Mouse (Mus musculus) neural tube, postnatal 0 days (tissue): ENCODE data around the gene Eif6. TPM values are rescaled to one million over a fixed set of nuclear protein-coding genes. Genes with fewer than 3 reads are reported as not detected.

Experiments
- polyA plus RNA-seq: library from polyadenylated mRNA; unstranded; fragments of >200 nt; fragmentation: Nextera tagmentation; extraction: Ambion mirVana; gene quantifications from 2 replicates; pipeline ENCODE4 v1.2.1, GENCODE M21; 2015

The Eif6 gene
- 138 and 140 TPM in 2 replicates for polyA plus RNA-seq

GRCm38 (mm10) chr2:155826630-155827424 is at the start of gene Eif6:
TSS of gene Eif6 (minus strand) at chr2:155826925.

GRCm38 (mm10) chr2:155834732-155835131 is 8.0 kb upstream of the Eif6 start, which contains the start of gene Fam83c:
TSS of gene Fam83c (minus strand) at chr2:155834854.

GRCm38 (mm10) chr2:155819392-155819448 is 7.5 kb downstream of the Eif6 start, which contains the start of gene BC029722:
TSS of gene BC029722 (minus strand) at chr2:155819426.

DNA sequence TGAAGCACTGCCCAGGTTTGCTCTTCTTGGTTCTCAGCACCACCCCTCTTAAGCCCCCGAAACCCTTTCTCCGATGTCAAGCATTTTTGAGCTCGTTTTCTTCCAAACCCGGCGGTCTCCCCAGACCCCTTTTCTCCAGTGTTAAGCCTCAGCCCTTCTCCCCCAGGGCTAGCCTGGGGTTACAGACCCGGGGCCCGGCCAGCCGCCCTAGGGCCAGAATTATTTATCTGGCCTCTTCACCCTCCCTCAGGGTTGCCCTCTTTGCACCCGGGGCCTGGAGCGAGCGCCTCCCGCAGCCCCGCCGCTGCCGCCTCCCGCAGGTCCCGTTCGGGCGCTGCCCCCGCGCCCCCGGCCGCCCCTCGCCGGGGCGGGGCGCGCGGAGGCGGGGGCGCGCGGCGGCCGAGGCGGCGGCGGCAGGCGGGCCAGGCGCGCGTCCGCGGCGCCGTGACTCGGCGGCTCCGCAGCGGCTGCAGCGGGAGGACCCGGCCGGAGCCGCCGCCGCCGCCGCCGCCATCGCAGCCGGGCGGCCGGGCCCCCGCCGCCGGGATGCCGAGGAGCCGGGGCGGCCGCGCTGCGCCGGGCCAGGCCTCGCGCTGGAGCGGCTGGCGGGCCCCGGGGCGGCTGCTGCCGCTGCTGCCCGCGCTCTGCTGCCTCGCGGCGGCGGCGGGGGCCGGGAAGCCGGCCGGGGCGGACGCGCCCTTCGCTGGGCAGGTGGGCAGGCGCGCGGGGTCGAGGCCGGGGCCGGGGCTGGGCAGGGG is 51.6 kb downstream of the Eif6 start, which contains the start of gene Mmp24:
Mmp24 (plus strand) TSS at position 416 of the 758 bp plus-strand sequence.

Other genes with a start within 250 kb of the Eif6 start
- 15.7 and 16.6 TPM in 2 replicates for gene Gss, start 234.1 kb downstream of the Eif6 start, polyA plus RNA-seq
- 2.9 and 4.4 TPM in 2 replicates for gene Myh7b, start 215.7 kb downstream of the Eif6 start, polyA plus RNA-seq
- 129 and 133 TPM in 2 replicates for gene Trpc4ap, start 134.5 kb downstream of the Eif6 start, polyA plus RNA-seq
- 26.5 and 30.5 TPM in 2 replicates for gene Edem2, start 97.5 kb downstream of the Eif6 start, polyA plus RNA-seq
- gene Gm17581, start 91.1 kb downstream of the Eif6 start, polyA plus RNA-seq = not detected in 2 replicates
- 4.1 and 4.3 TPM in 2 replicates for gene Procr, start 75.8 kb downstream of the Eif6 start, polyA plus RNA-seq
- gene Mmp24, start 51.6 kb downstream of the Eif6 start, polyA plus RNA-seq = 13.4 and 15.4 TPM in 2 replicates
- 62.5 and 64.9 TPM in 2 replicates for gene BC029722, start 7.5 kb downstream of the Eif6 start, polyA plus RNA-seq
- gene Fam83c, start 7.9 kb upstream of the Eif6 start, polyA plus RNA-seq = 0.21 and 0.23 TPM in 2 replicates
- 55.5 and 58.6 TPM in 2 replicates for gene Uqcc1, start 103.4 kb upstream of the Eif6 start, polyA plus RNA-seq
- gene Gm15557, start 113.8 kb upstream of the Eif6 start, polyA plus RNA-seq = not detected in 2 replicates
- 0.62 and 0.85 TPM in 2 replicates for gene Gdf5, start 118.4 kb upstream of the Eif6 start, polyA plus RNA-seq
- 12.9 and 13.4 TPM in 2 replicates for gene Cep250, start 129.5 kb upstream of the Eif6 start, polyA plus RNA-seq
- 1.1 and 1.6 TPM in 2 replicates for gene 6430550D23Rik, start 181.1 kb upstream of the Eif6 start, polyA plus RNA-seq
- gene Ergic3, start 181.1 kb upstream of the Eif6 start, polyA plus RNA-seq = 418 and 471 TPM in 2 replicates
- not detected in 2 replicates for gene Fer1l4, start 226.0 kb upstream of the Eif6 start, polyA plus RNA-seq
- 4.9 and 7.8 TPM in 2 replicates for gene Spag4, start 238.2 kb upstream of the Eif6 start, polyA plus RNA-seq